Mouse (Mus musculus): ENCODE data around the gene Map1s.

DNA sequence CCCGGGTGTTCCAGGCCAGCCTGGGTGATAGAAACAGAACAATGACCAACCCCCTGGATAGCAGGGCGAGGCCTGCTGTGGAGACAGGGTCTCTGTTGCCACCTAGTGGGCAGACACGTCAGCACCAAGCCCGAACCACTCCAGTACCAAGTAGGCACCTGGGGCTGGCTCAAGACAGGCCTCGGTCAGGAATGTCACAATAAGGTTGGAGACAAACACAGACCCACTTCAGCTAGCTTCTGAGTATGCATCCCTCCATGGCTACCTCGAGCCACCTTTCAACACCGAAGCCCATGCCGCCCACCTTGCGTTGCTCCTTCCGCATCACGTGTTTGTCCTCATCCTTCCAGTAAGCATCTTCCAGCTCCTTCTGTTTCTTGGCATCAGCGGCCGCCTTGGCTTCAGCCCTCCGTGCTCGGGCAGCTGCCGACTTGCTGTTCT, 36.1 kb upstream of the Map1s start:
- TF ChIP-seq CTCF (IDR thresholded peaks at IDR 0.05; ENCODE audit: low read depth, low read length) (peak; percentile 96), EP300 (IDR thresholded peaks at IDR 0.05; ENCODE audit: insufficient read depth, low read depth, low read length) (peak; percentile 57; the same call in 1 of the 2 replicates)
